Mouse (Mus musculus): ENCODE results near the gene Hephl1. TPM values are rescaled to one million over a fixed set of nuclear protein-coding genes. Genes with fewer than 3 reads are reported as not detected.

Hephl1 gene
- total and polyA plus RNA-seq, 3 experiments, result not detected

- Histone ChIP-seq H3K36me3 (replicated peaks in 1 of 2; ENCODE audit: control insufficient read depth in 1 of 2, insufficient read depth in 1 of 2, low read length in 1 of 2) (peaks cover 0 to 60% of the 10 kb centered on the region in 2 experiments), H3K27ac (ENCODE audit: insufficient read depth, low read depth) (no peak overlapping the region), H3K4me1 (ENCODE audit: control insufficient read depth in 1 of 2, insufficient read depth in 2 of 2) (peaks cover 0 to 4% of the 10 kb centered on the region in 2 experiments; a peak in 2 of 4 replicates), H3K79me2 (replicated peaks; ENCODE audit: control insufficient read depth, extremely low read depth, insufficient read depth, poor library complexity, severe bottlenecking) (no peaks in the 10 kb centered on the region), H3K27me3 (replicated peaks) (no peaks in the 10 kb centered on the region), H3K4me2 (ENCODE audit: insufficient read depth, low read depth, poor library complexity, severe bottlenecking) (no peak overlapping the region), H3K9ac (ENCODE audit: insufficient read depth, low read depth) (no peak overlapping the region), H3K9me3 (replicated peaks; ENCODE audit: low read length) (peaks cover 4% of the 10 kb centered on the region), H3K4me3 (replicated peaks in 1 of 3; ENCODE audit: low read depth in 2 of 3, low read length in 2 of 3, poor library complexity in 1 of 3) (no peak overlapping the region)
- TF ChIP-seq POLR2AphosphoS2 (IDR thresholded peaks at IDR 0.05; ENCODE audit: low read depth, low read length) (no peak), NELFE (IDR thresholded peaks at IDR 0.05; ENCODE audit: low read depth, low read length) (no peak), ZC3H11A (IDR thresholded peaks at IDR 0.05; ENCODE audit: low read depth, low read length) (no peak), E2F4 (IDR thresholded peaks at IDR 0.05; ENCODE audit: insufficient replicate concordance, low read depth, low read length) (no peak), SIN3A (IDR thresholded peaks at IDR 0.05; ENCODE audit: low read length) (no peak), USF1 (IDR thresholded peaks at IDR 0.05; ENCODE audit: low read depth, low read length) (no peak), TBP (conservative IDR thresholded peaks at IDR 0.05; ENCODE audit: low read depth, low read length) (no peak), ELF1 (IDR thresholded peaks at IDR 0.05; ENCODE audit: low read depth, low read length) (no peak)
- DNase-seq (ENCODE audit: extremely low read depth), result no peak
- dilution Hi-C loops (cut with MboI; ENCODE audit: extremely low pct_ligation_motif_present, extremely low pct_unique_long_range_greater_than_20kb, low sequenced_read_pairs), result no loop called here
- in situ Hi-C loops (cut with MboI; ENCODE audit: low pct_ligation_motif_present, low pct_unique_long_range_greater_than_20kb, low sequenced_read_pairs), result loop anchor here (10.0 kb wide), 1 partner anchor 94 kb away; the partner anchor contains the start of gene Hephl1
Observed at GRCm38 (mm10) chr9:15021156-15021555, 90.8 kb downstream of the Hephl1 start.

- Histone ChIP-seq H3K9me3 (replicated peaks; ENCODE audit: low read length) (peaks cover 4% of the 10 kb centered on the region), H3K4me3 (replicated peaks in 1 of 3; ENCODE audit: low read depth in 2 of 3, low read length in 2 of 3, poor library complexity in 1 of 3) (no peak overlapping the region), H3K36me3 (replicated peaks in 1 of 2; ENCODE audit: control insufficient read depth in 1 of 2, insufficient read depth in 1 of 2, low read length in 1 of 2) (peaks cover 0 to 60% of the 10 kb centered on the region in 2 experiments), H3K4me2 (ENCODE audit: insufficient read depth, low read depth, poor library complexity, severe bottlenecking) (no peak overlapping the region), H3K79me2 (replicated peaks; ENCODE audit: control insufficient read depth, extremely low read depth, insufficient read depth, poor library complexity, severe bottlenecking) (no peaks in the 10 kb centered on the region), H3K9ac (ENCODE audit: insufficient read depth, low read depth) (no peak overlapping the region), H3K27ac (ENCODE audit: insufficient read depth, low read depth) (no peak overlapping the region), H3K27me3 (replicated peaks) (no peaks in the 10 kb centered on the region), H3K4me1 (ENCODE audit: control insufficient read depth in 1 of 2, insufficient read depth in 2 of 2) (peaks cover 0 to 4% of the 10 kb centered on the region in 2 experiments; a peak in 2 of 4 replicates)
- in situ Hi-C loops (cut with MboI; ENCODE audit: low pct_ligation_motif_present, low pct_unique_long_range_greater_than_20kb, low sequenced_read_pairs), result loop anchor here (10.0 kb wide), 1 partner anchor 94 kb away; the partner anchor contains the start of gene Hephl1
- no peak for DNase-seq (ENCODE audit: extremely low read depth)
- dilution Hi-C loops (cut with MboI; ENCODE audit: extremely low pct_ligation_motif_present, extremely low pct_unique_long_range_greater_than_20kb, low sequenced_read_pairs), result no loop called here
- TF ChIP-seq KAT2A (IDR thresholded peaks at IDR 0.05; ENCODE audit: insufficient replicate concordance, low read length) (no peak), TCF12 (IDR thresholded peaks at IDR 0.05; ENCODE audit: low read depth, low read length) (no peak), IRF4 (IDR thresholded peaks at IDR 0.05; ENCODE audit: low read depth, low read length) (no peak), ZKSCAN1 (IDR thresholded peaks at IDR 0.05; ENCODE audit: borderline replicate concordance, low read depth, low read length) (no peak), ZNF384 (IDR thresholded peaks at IDR 0.05; ENCODE audit: low read depth, low read length) (no peak), MYC (IDR thresholded peaks at IDR 0.05; ENCODE audit: low read depth, low read length) (no peak), BHLHE40 (IDR thresholded peaks at IDR 0.05; ENCODE audit: low read depth, low read length) (no peak), POLR2AphosphoS2 (IDR thresholded peaks at IDR 0.05; ENCODE audit: low read depth, low read length) (no peak), GABPA (IDR thresholded peaks at IDR 0.05; ENCODE audit: insufficient replicate concordance, low read depth, low read length) (no peak), USF2 (conservative IDR thresholded peaks at IDR 0.05; ENCODE audit: low read depth, low read length) (no peak), USF1 (IDR thresholded peaks at IDR 0.05; ENCODE audit: low read depth, low read length) (no peak), NRF1 (IDR thresholded peaks at IDR 0.05; ENCODE audit: low read depth, low read length) (no peak), CHD1 (IDR thresholded peaks at IDR 0.05; ENCODE audit: low read depth, low read length) (no peak), EP300 (IDR thresholded peaks at IDR 0.05; ENCODE audit: low read length) (no peak), UBTF (IDR thresholded peaks at IDR 0.05; ENCODE audit: low read depth, low read length) (no peak), CTCF (conservative IDR thresholded peaks at IDR 0.05 in 1 of 2, IDR thresholded peaks at IDR 0.05 in 1 of 2; ENCODE audit: low read depth in 2 of 2, low read length in 2 of 2) (no peak), TBP (conservative IDR thresholded peaks at IDR 0.05; ENCODE audit: low read depth, low read length) (no peak)
Observed at GRCm38 (mm10) chr9:15020561-15021080, 91.3 kb downstream of the Hephl1 start.
